Mouse (Mus musculus) lung, adult 2 months (tissue): ENCODE data around the gene Cyp4a14.

Experiments used
- CTCF ChIP-seq: fragments of 200-500 bp; IDR thresholded peaks from 2 replicates; pipeline ENCODE4 v1.5.1; 2011; ENCODE audit warnings: mild to moderate bottlenecking, low read length, control low read depth; ENCODE audit not compliant: insufficient read depth
- POLR2A ChIP-seq: fragments of 200-500 bp; IDR thresholded peaks from 2 replicates; pipeline ENCODE4 v1.6.1; 2011; ENCODE audit warnings: low read depth, mild to moderate bottlenecking, control low read depth, low read length, borderline replicate concordance; ENCODE audit errors: extremely low read depth

- TF ChIP-seq CTCF (no peak), POLR2A (no peak)
Observed at GRCm38 (mm10) chr4:115481006-115481652, 14.8 kb downstream of the Cyp4a14 start.
